Mouse (Mus musculus): ENCODE measurements around the gene Lsm10. TPM values are rescaled to one million over a fixed set of nuclear protein-coding genes. Genes with fewer than 3 reads are reported as not detected.

Gene Lsm10
- polyA plus RNA-seq, 1 experiment: 24.1 TPM

Other genes with a start within 250 kb of the Lsm10 start
- 1.5 and 1.9 TPM in 2 replicates for gene Csf3r, start 72.1 kb upstream of the Lsm10 start, polyA plus RNA-seq (2012; ENCODE audit: insufficient read depth, insufficient read length, missing spikeins)
- 275 and 283 TPM in 2 replicates for gene Mrps15, start 49.7 kb upstream of the Lsm10 start, polyA plus RNA-seq (2012; ENCODE audit: insufficient read depth, insufficient read length, missing spikeins)
- 16.3 and 26.3 TPM in 2 replicates for gene Oscp1, start 38.1 kb upstream of the Lsm10 start, polyA plus RNA-seq (2012; ENCODE audit: insufficient read depth, insufficient read length, missing spikeins)
- 53.8 and 65.5 TPM in 2 replicates for gene Stk40, start 7.3 kb downstream of the Lsm10 start, polyA plus RNA-seq (2012; ENCODE audit: insufficient read depth, insufficient read length, missing spikeins)
- 8.6 and 13.5 TPM in 2 replicates for gene Eva1b, start 51.1 kb downstream of the Lsm10 start, polyA plus RNA-seq (2012; ENCODE audit: insufficient read depth, insufficient read length, missing spikeins)
- gene Sh3d21, start 66.9 kb downstream of the Lsm10 start, polyA plus RNA-seq (2012; ENCODE audit: insufficient read depth, insufficient read length, missing spikeins): 2.1 and 3.5 TPM in 2 replicates
- 65.6 and 120 TPM in 2 replicates for gene Thrap3, start 106.1 kb downstream of the Lsm10 start, polyA plus RNA-seq (2012; ENCODE audit: insufficient read depth, insufficient read length, missing spikeins)
- gene Map7d1, start 159.7 kb downstream of the Lsm10 start, polyA plus RNA-seq (2012; ENCODE audit: insufficient read depth, insufficient read length, missing spikeins): 27.0 and 28.4 TPM in 2 replicates
- 73.3 and 97.6 TPM in 2 replicates for gene Trappc3, start 165.7 kb downstream of the Lsm10 start, polyA plus RNA-seq (2012; ENCODE audit: insufficient read depth, insufficient read length, missing spikeins)
- not detected in 2 replicates for gene Col8a2, start 190.2 kb downstream of the Lsm10 start, polyA plus RNA-seq (2012; ENCODE audit: insufficient read depth, insufficient read length, missing spikeins)
- gene Adprhl2, start 225.1 kb downstream of the Lsm10 start, polyA plus RNA-seq (2012; ENCODE audit: insufficient read depth, insufficient read length, missing spikeins): 14.8 and 15.4 TPM in 2 replicates
- gene Tekt2, start 229.1 kb downstream of the Lsm10 start, polyA plus RNA-seq (2012; ENCODE audit: insufficient read depth, insufficient read length, missing spikeins): not detected in 2 replicates